Mouse (Mus musculus) kidney, postnatal 10 days (tissue): ENCODE data around the gene Nat10.

Source experiments
- DNase-seq: peaks from one replicate; pipeline ENCODE4 v3.0.0; 2021; ENCODE audit warnings: mixed read lengths

The Nat10 gene

GRCm38 (mm10) chr2:103743988-103744387, 17.1 kb downstream of the Nat10 start:
- DNase-seq: peak; percentile 77

- DNase-seq: peak; percentile 19
Measured at GRCm38 (mm10) chr2:103743536-103743935, 17.5 kb downstream of the Nat10 start.

- no peak for DNase-seq
Measured at GRCm38 (mm10) chr2:103742821-103743220, 18.2 kb downstream of the Nat10 start.

GRCm38 (mm10) chr2:103731423-103731822, 29.6 kb downstream of the Nat10 start:
- no peak for DNase-seq

- no peak for DNase-seq
Measured at GRCm38 (mm10) chr2:103730999-103731398, 30.1 kb downstream of the Nat10 start.

GRCm38 (mm10) chr2:103728027-103728540, 33.0 kb downstream of the Nat10 start:
- no peak for DNase-seq

GRCm38 (mm10) chr2:103724521-103724920, 36.5 kb downstream of the Nat10 start:
- DNase-seq: no peak

GRCm38 (mm10) chr2:103719292-103719646, 41.8 kb downstream of the Nat10 start:
- no peak for DNase-seq

- peak; percentile 84 for DNase-seq
Measured at GRCm38 (mm10) chr2:103718594-103719291, 42.3 kb downstream of the Nat10 start.

- DNase-seq: no peak
Measured at GRCm38 (mm10) chr2:103714412-103714811, 46.7 kb downstream of the Nat10 start.

- no peak for DNase-seq
Measured at GRCm38 (mm10) chr2:103713831-103714230, 47.2 kb downstream of the Nat10 start.

- peak; percentile 66 for DNase-seq
Measured at GRCm38 (mm10) chr2:103710849-103711248, 50.2 kb downstream of the Nat10 start.

GRCm38 (mm10) chr2:103707056-103707776, 53.9 kb downstream of the Nat10 start:
- no peak for DNase-seq

- DNase-seq: peak; percentile 89
Measured at GRCm38 (mm10) chr2:103706226-103706625, 54.8 kb downstream of the Nat10 start.

- DNase-seq: no peak
Measured at GRCm38 (mm10) chr2:103705826-103706225, 55.2 kb downstream of the Nat10 start.

- no peak for DNase-seq
Measured at GRCm38 (mm10) chr2:103703865-103704264, 57.2 kb downstream of the Nat10 start.

- DNase-seq: no peak
Measured at GRCm38 (mm10) chr2:103703336-103703735, 57.7 kb downstream of the Nat10 start.

GRCm38 (mm10) chr2:103700514-103700913, 60.6 kb downstream of the Nat10 start:
- DNase-seq: no peak

GRCm38 (mm10) chr2:103696177-103696576, 64.9 kb downstream of the Nat10 start:
- peak; percentile 64 for DNase-seq

GRCm38 (mm10) chr2:103694777-103695563, 66.1 kb downstream of the Nat10 start:
- no peak for DNase-seq

- no peak for DNase-seq
Measured at GRCm38 (mm10) chr2:103692810-103693209, 68.3 kb downstream of the Nat10 start.

GRCm38 (mm10) chr2:103691278-103691677, 69.8 kb downstream of the Nat10 start:
- DNase-seq: no peak

GRCm38 (mm10) chr2:103690828-103691227, 70.2 kb downstream of the Nat10 start:
- DNase-seq: no peak
